Mouse (Mus musculus): ENCODE results near the gene Gm37240. TPM values are rescaled to one million over a fixed set of nuclear protein-coding genes. Genes with fewer than 3 reads are reported as not detected.
A peak's percentile ranks its signal among the peaks of the same experiment; 100 is the strongest.

Gene Gm37240
- total RNA-seq, 2 experiments from 2014 or later, result 38.8 to 39.2 TPM

GRCm38 (mm10) chr3:84814762-84815381 is 1072.4 kb downstream of the Gm37240 start, which contains the start of gene Fbxw7:
Gene Fbxw7, plus strand, starts transcription at chr3:84815268.
- DNase-seq (ENCODE audit: low spot score), result no peak
- intact Hi-C loops (cut with DNase I), result loop anchor here (5.0 kb wide), 1 partner anchor 57 kb away; no protein-coding TSS in a partner anchor

- peak; percentile 99 for DNase-seq (ENCODE audit: low spot score)
These were observed 1073.1 kb downstream of the Gm37240 start for GRCm38 (mm10) chr3:84814157-84814761.

GRCm38 (mm10) chr3:84813436-84814156 is 1073.7 kb downstream of the Gm37240 start:
- no peak for DNase-seq (ENCODE audit: low spot score)
- intact Hi-C loops (cut with DNase I), result loop anchor here (5.0 kb wide), 1 partner anchor 59 kb away; no protein-coding TSS in a partner anchor

More at GRCm38 (mm10) chr3:84814157-84814761, 1073.1 kb downstream of the Gm37240 start:
- intact Hi-C loops (cut with DNase I), result loop anchor here (5.0 kb wide), 1 partner anchor 58 kb away; no protein-coding TSS in a partner anchor

- intact Hi-C loops (cut with DNase I), result loop anchor here (5.0 kb wide), 1 partner anchor 61 kb away; no protein-coding TSS in a partner anchor
- DNase-seq (ENCODE audit: low spot score), result no peak
These were observed 1076.5 kb downstream of the Gm37240 start for GRCm38 (mm10) chr3:84810803-84811202.

GRCm38 (mm10) chr3:84808906-84809305 is 1078.4 kb downstream of the Gm37240 start:
- intact Hi-C loops (cut with DNase I), result no loop called here

GRCm38 (mm10) chr3:84807826-84808225 is 1079.5 kb downstream of the Gm37240 start:
- no peak for DNase-seq (ENCODE audit: low spot score)
- intact Hi-C loops (cut with DNase I), result no loop called here

More at GRCm38 (mm10) chr3:84808906-84809305, 1078.4 kb downstream of the Gm37240 start:
- DNase-seq (ENCODE audit: low spot score), result no peak

GRCm38 (mm10) chr3:84806206-84806605 is 1081.1 kb downstream of the Gm37240 start:
- DNase-seq (ENCODE audit: low spot score), result no peak
- intact Hi-C loops (cut with DNase I), result no loop called here

GRCm38 (mm10) chr3:84804036-84804435 is 1083.3 kb downstream of the Gm37240 start:
- no peak for DNase-seq (ENCODE audit: low spot score)
- intact Hi-C loops (cut with DNase I), result no loop called here

GRCm38 (mm10) chr3:84787914-84788313 is 1099.4 kb downstream of the Gm37240 start:
- no peak for DNase-seq (ENCODE audit: low spot score)
- intact Hi-C loops (cut with DNase I), result no loop called here

GRCm38 (mm10) chr3:84776084-84776483 is 1111.2 kb downstream of the Gm37240 start:
- no peak for DNase-seq (ENCODE audit: low spot score)
- intact Hi-C loops (cut with DNase I), result no loop called here

GRCm38 (mm10) chr3:84775577-84775976 is 1111.7 kb downstream of the Gm37240 start:
- intact Hi-C loops (cut with DNase I), result no loop called here
- DNase-seq (ENCODE audit: low spot score), result no peak

GRCm38 (mm10) chr3:84775067-84775423 is 1112.3 kb downstream of the Gm37240 start:
- no peak for DNase-seq (ENCODE audit: low spot score)
- intact Hi-C loops (cut with DNase I), result no loop called here

GRCm38 (mm10) chr3:84774246-84775066 is 1112.9 kb downstream of the Gm37240 start:
- DNase-seq (ENCODE audit: low spot score), result no peak
- intact Hi-C loops (cut with DNase I), result no loop called here

GRCm38 (mm10) chr3:84771980-84772379 is 1115.3 kb downstream of the Gm37240 start:
- DNase-seq (ENCODE audit: low spot score), result no peak
- intact Hi-C loops (cut with DNase I), result no loop called here

- DNase-seq (ENCODE audit: low spot score), result no peak
- intact Hi-C loops (cut with DNase I), result no loop called here
These were observed 1116.8 kb downstream of the Gm37240 start for GRCm38 (mm10) chr3:84770518-84770917.

GRCm38 (mm10) chr3:84769411-84769810 is 1117.9 kb downstream of the Gm37240 start:
- no peak for DNase-seq (ENCODE audit: low spot score)

GRCm38 (mm10) chr3:84768940-84769339 is 1118.4 kb downstream of the Gm37240 start:
- DNase-seq (ENCODE audit: low spot score), result no peak
- intact Hi-C loops (cut with DNase I), result no loop called here

More at GRCm38 (mm10) chr3:84769411-84769810, 1117.9 kb downstream of the Gm37240 start:
- intact Hi-C loops (cut with DNase I), result no loop called here

- intact Hi-C loops (cut with DNase I), result no loop called here
These were observed 1133.5 kb downstream of the Gm37240 start for GRCm38 (mm10) chr3:84753816-84754215.

GRCm38 (mm10) chr3:84749222-84749621 is 1138.1 kb downstream of the Gm37240 start:
- intact Hi-C loops (cut with DNase I), result loop anchor here (5.0 kb wide), 1 partner anchor 503 kb away; no protein-coding TSS in a partner anchor
- no peak for DNase-seq (ENCODE audit: low spot score)

More at GRCm38 (mm10) chr3:84753816-84754215, 1133.5 kb downstream of the Gm37240 start:
- no peak for DNase-seq (ENCODE audit: low spot score)

- DNase-seq (ENCODE audit: low spot score), result no peak
- intact Hi-C loops (cut with DNase I), result loop anchor here (5.0 kb wide), 1 partner anchor 504 kb away; no protein-coding TSS in a partner anchor
These were observed 1139.2 kb downstream of the Gm37240 start for GRCm38 (mm10) chr3:84748139-84748538.
